Mouse (Mus musculus): ENCODE data around the gene Cpeb1. TPM values are rescaled to one million over a fixed set of nuclear protein-coding genes. Genes with fewer than 3 reads are reported as not detected.

Gene Cpeb1
- polyA plus RNA-seq, 2 experiments from 2014 or later: 0.15 TPM; not detected in 1

- no peak for ATAC-seq
Observed at GRCm38 (mm10) chr7:81369724-81370123, 85.5 kb downstream of the Cpeb1 start.

GRCm38 (mm10) chr7:81367946-81368345, 87.3 kb downstream of the Cpeb1 start:
- ATAC-seq: no peak

GRCm38 (mm10) chr7:81356975-81357374, 98.3 kb downstream of the Cpeb1 start:
- no peak for ATAC-seq

- no peak for ATAC-seq
Observed at GRCm38 (mm10) chr7:81356360-81356759, 98.9 kb downstream of the Cpeb1 start.

GRCm38 (mm10) chr7:81355746-81356145, 99.5 kb downstream of the Cpeb1 start:
- no peak for ATAC-seq

GRCm38 (mm10) chr7:81351826-81352225, 103.4 kb downstream of the Cpeb1 start:
- no peak for ATAC-seq

- no peak for ATAC-seq
Observed at GRCm38 (mm10) chr7:81348206-81348605, 107.1 kb downstream of the Cpeb1 start.

- peak; percentile 33 for ATAC-seq
Observed at GRCm38 (mm10) chr7:81345447-81346170, 109.7 kb downstream of the Cpeb1 start.

- peak; percentile 94 for ATAC-seq
Observed at GRCm38 (mm10) chr7:81344544-81345446, 110.5 kb downstream of the Cpeb1 start, which contains the start of gene Rps17. TSS of gene Rps17 (minus strand) at chr7:81345254.

GRCm38 (mm10) chr7:81343831-81344230, 111.4 kb downstream of the Cpeb1 start:
- no peak for ATAC-seq

GRCm38 (mm10) chr7:81343316-81343715, 111.9 kb downstream of the Cpeb1 start:
- ATAC-seq: no peak

- no peak for ATAC-seq
Observed at GRCm38 (mm10) chr7:81342356-81343094, 112.7 kb downstream of the Cpeb1 start.

GRCm38 (mm10) chr7:81341563-81341962, 113.7 kb downstream of the Cpeb1 start:
- ATAC-seq: no peak

- ATAC-seq: peak; percentile 54
Observed at GRCm38 (mm10) chr7:81339783-81340182, 115.5 kb downstream of the Cpeb1 start.

- ATAC-seq: no peak
Observed at GRCm38 (mm10) chr7:81338522-81338873, 116.8 kb downstream of the Cpeb1 start.

- ATAC-seq: no peak
Observed at GRCm38 (mm10) chr7:81337785-81338521, 117.3 kb downstream of the Cpeb1 start.

GRCm38 (mm10) chr7:81336432-81336786, 118.9 kb downstream of the Cpeb1 start:
- no peak for ATAC-seq

- no peak for ATAC-seq
Observed at GRCm38 (mm10) chr7:81335705-81336431, 119.4 kb downstream of the Cpeb1 start.

- ATAC-seq: no peak
Observed at GRCm38 (mm10) chr7:81331851-81332250, 123.4 kb downstream of the Cpeb1 start.

- ATAC-seq: no peak
Observed at GRCm38 (mm10) chr7:81330767-81331166, 124.5 kb downstream of the Cpeb1 start.

- no peak for ATAC-seq
Observed at GRCm38 (mm10) chr7:81327661-81328060, 127.6 kb downstream of the Cpeb1 start.

- no peak for ATAC-seq
Observed at GRCm38 (mm10) chr7:81326859-81327258, 128.4 kb downstream of the Cpeb1 start.

Data from CD4-positive, CD25-positive, alpha-beta regulatory T cell, adult 4 months (primary cell).